Mouse (Mus musculus) E14TG2a.4 (cell line): ENCODE data around the gene St3gal4.

ENCODE experiments used
- CTCF ChIP-seq: conservative IDR thresholded peaks from 2 replicates; pipeline ENCODE4 v1.5.1; 2014; ENCODE audit warnings: low read length
- NANOG ChIP-seq: IDR thresholded peaks from 2 replicates; pipeline ENCODE4 v1.6.1; 2014; ENCODE audit warnings: borderline replicate concordance, low read length, mixed read lengths
- POU5F1 ChIP-seq: IDR thresholded peaks from 2 replicates; pipeline ENCODE4 v1.6.1; 2014; ENCODE audit warnings: low read length, borderline replicate concordance

- TF ChIP-seq CTCF (no peak), POU5F1 (no peak), NANOG (no peak)
Measured at GRCm38 (mm10) chr9:35026311-35026710, 92.8 kb downstream of the St3gal4 start.
